Mouse (Mus musculus) kidney, embryonic 14.5 days (tissue): ENCODE results near the gene Duox1. TPM values are rescaled to one million over a fixed set of nuclear protein-coding genes. Genes with fewer than 3 reads are reported as not detected.
A peak's percentile ranks its signal among the peaks of the same experiment; 100 is the strongest.

Experiments used
- ATAC-seq: fragments of 200-750 bp; cut with Nextera tagmentation; 2 replicates; pipeline ENCODE4 v1.8.0; 2017; ENCODE audit warnings: moderate number of reproducible peaks, mild to moderate bottlenecking, moderate TSS enrichment, moderate library complexity; ENCODE audit not compliant: low FRiP score, low TSS enrichment
- H3K27ac ChIP-seq: fragments of 300-500 bp; sonication (generic); 2 replicates; pipeline ENCODE4 v1.5.1; 2014; ENCODE audit warnings: low read depth, mild to moderate bottlenecking, low read length, moderate library complexity, mixed read lengths
- H3K27me3 ChIP-seq: fragments of 300-500 bp; sonication (generic); 2 replicates; pipeline ENCODE4 v1.6.1; 2014; ENCODE audit warnings: mild to moderate bottlenecking, low read length; ENCODE audit not compliant: control insufficient read depth, insufficient read depth
- H3K36me3 ChIP-seq: fragments of 300-500 bp; sonication (generic); 2 replicates; pipeline ENCODE4 v1.6.1; 2014; ENCODE audit warnings: low read length, mixed read lengths; ENCODE audit not compliant: control insufficient read depth, insufficient read depth
- H3K4me1 ChIP-seq: fragments of 300-500 bp; sonication (generic); 2 replicates; pipeline ENCODE4 v1.6.1; 2014; ENCODE audit warnings: low read length, mixed read lengths; ENCODE audit not compliant: control insufficient read depth, insufficient read depth
- H3K4me2 ChIP-seq: fragments of 300-500 bp; sonication (generic); replicated peaks from 2 replicates; pipeline ENCODE4 v1.6.1; 2014; ENCODE audit warnings: low read depth, mild to moderate bottlenecking, low read length
- H3K4me3 ChIP-seq: fragments of 300-500 bp; sonication (generic); 2 replicates; pipeline ENCODE4 v1.5.1; 2014; ENCODE audit warnings: mild to moderate bottlenecking, low read length
- H3K9ac ChIP-seq: fragments of 300-500 bp; sonication (generic); 2 replicates; pipeline ENCODE4 v1.6.1; 2014; ENCODE audit warnings: low read depth, mild to moderate bottlenecking, low read length, moderate library complexity
- H3K9me3 ChIP-seq: fragments of 300-500 bp; sonication (generic); 2 replicates; pipeline ENCODE4 v1.6.1; 2016; ENCODE audit warnings: low read length; ENCODE audit not compliant: control insufficient read depth
- WGBS: fragments of 180-500 bp; shearing (Covaris S2); extraction: QIAGEN DNeasy Blood & Tissue Kit; methylation state at CpG from one replicate; pipeline ENCODE4 v1.1.7; 2014; 5-methylcytosine and 5-hydroxymethylcytosine counted together
- polyA plus RNA-seq: library from polyadenylated mRNA; unstranded; fragments of >200 nt; fragmentation: Nextera tagmentation; extraction: Ambion mirVana; gene quantifications from 2 replicates; pipeline ENCODE4 v1.2.1, GENCODE M21; 2014

Duox1 gene
- polyA plus RNA-seq, 1 experiment from 2014 or later: not detected

- under 1% methylated on average over 54 of the region's 63 CpGs for WGBS
- peak; percentile 92 for ATAC-seq
These were observed 33.2 kb downstream of the Duox1 start for GRCm38 (mm10) chr2:122348531-122349131.

GRCm38 (mm10) chr2:122349136-122349785 is 33.8 kb downstream of the Duox1 start:
- Histone ChIP-seq H3K9ac (peak overlapping the region; percentile 75), H3K27ac (peak overlapping the region; percentile 92), H3K4me2 (peak overlapping the region; percentile 76), H3K36me3 (peaks cover 15% of the 10 kb centered on the region; the same call in 1 of the 2 replicates), H3K4me1 (peaks cover 19% of the 10 kb centered on the region), H3K4me3 (peak overlapping the region; percentile 62), H3K27me3 (no peaks in the 10 kb centered on the region), H3K9me3 (no peaks in the 10 kb centered on the region)
- ATAC-seq: peak; percentile 53
- 10% methylated on average over 14 of the region's 14 CpGs for WGBS

More at GRCm38 (mm10) chr2:122348531-122349131, 33.2 kb downstream of the Duox1 start:
- H3K4me3 ChIP-seq: peak overlapping the region; percentile 62
- H3K4me1 ChIP-seq: peaks cover 19% of the 10 kb centered on the region
- H3K27ac ChIP-seq: peak overlapping the region; percentile 92
- H3K9ac ChIP-seq: peak overlapping the region; percentile 75
- H3K36me3 ChIP-seq: peaks cover 11% of the 10 kb centered on the region; the same call in 1 of the 2 replicates
- H3K4me2 ChIP-seq: peak overlapping the region; percentile 76
- no peaks in the 10 kb centered on the region for H3K9me3 ChIP-seq
- H3K27me3 ChIP-seq: no peaks in the 10 kb centered on the region

- WGBS: 75% methylated on average over 5 of the region's 5 CpGs
- no peak for ATAC-seq
- H3K4me2 ChIP-seq: no peak overlapping the region
- H3K9me3 ChIP-seq: no peaks in the 10 kb centered on the region
- H3K27ac ChIP-seq: no peak overlapping the region
- H3K36me3 ChIP-seq: peaks cover 15% of the 10 kb centered on the region; the same call in 1 of the 2 replicates
- peaks cover 19% of the 10 kb centered on the region for H3K4me1 ChIP-seq
- no peak overlapping the region for H3K4me3 ChIP-seq
- no peaks in the 10 kb centered on the region for H3K27me3 ChIP-seq
- H3K9ac ChIP-seq: no peak overlapping the region
These were observed 35.9 kb downstream of the Duox1 start for GRCm38 (mm10) chr2:122351156-122351930.

GRCm38 (mm10) chr2:122351931-122352329 is 36.5 kb downstream of the Duox1 start:
- peaks cover 20% of the 10 kb centered on the region; the same call in 1 of the 2 replicates for H3K36me3 ChIP-seq
- ATAC-seq: no peak
- WGBS: 59% methylated on average over 4 of the region's 4 CpGs
- no peak overlapping the region for H3K9ac ChIP-seq
- H3K4me2 ChIP-seq: no peak overlapping the region
- H3K4me1 ChIP-seq: peaks cover 19% of the 10 kb centered on the region
- no peak overlapping the region for H3K27ac ChIP-seq
- H3K27me3 ChIP-seq: no peaks in the 10 kb centered on the region
- no peaks in the 10 kb centered on the region for H3K9me3 ChIP-seq
- H3K4me3 ChIP-seq: no peak overlapping the region

- 53% methylated on average over 6 of the region's 6 CpGs for WGBS
- Histone ChIP-seq H3K4me3 (no peak overlapping the region), H3K9ac (no peak overlapping the region), H3K4me1 (peaks cover 17% of the 10 kb centered on the region), H3K27ac (no peak overlapping the region), H3K36me3 (peaks cover 25% of the 10 kb centered on the region; the same call in 1 of the 2 replicates), H3K4me2 (no peak overlapping the region), H3K27me3 (no peaks in the 10 kb centered on the region), H3K9me3 (no peaks in the 10 kb centered on the region)
- ATAC-seq: no peak
These were observed 37.5 kb downstream of the Duox1 start for GRCm38 (mm10) chr2:122352992-122353391.

- WGBS: 81% methylated on average over 8 of the region's 8 CpGs
- H3K36me3 ChIP-seq: peaks cover 25% of the 10 kb centered on the region; the same call in 1 of the 2 replicates
- no peak overlapping the region for H3K9ac ChIP-seq
- H3K9me3 ChIP-seq: no peaks in the 10 kb centered on the region
- no peak overlapping the region for H3K4me2 ChIP-seq
- peaks cover 17% of the 10 kb centered on the region for H3K4me1 ChIP-seq
- no peak overlapping the region for H3K4me3 ChIP-seq
- no peak for ATAC-seq
- no peak overlapping the region for H3K27ac ChIP-seq
- H3K27me3 ChIP-seq: no peaks in the 10 kb centered on the region
These were observed 38.3 kb downstream of the Duox1 start for GRCm38 (mm10) chr2:122353765-122354164.

GRCm38 (mm10) chr2:122354191-122354929 is 38.9 kb downstream of the Duox1 start:
- Histone ChIP-seq H3K9me3 (no peaks in the 10 kb centered on the region), H3K4me1 (peaks cover 12% of the 10 kb centered on the region), H3K4me3 (no peak overlapping the region), H3K4me2 (no peak overlapping the region), H3K36me3 (peaks cover 25% of the 10 kb centered on the region; the same call in 1 of the 2 replicates), H3K27me3 (no peaks in the 10 kb centered on the region), H3K9ac (no peak overlapping the region), H3K27ac (no peak overlapping the region)
- 71% methylated on average over 12 of the region's 12 CpGs for WGBS
- no peak for ATAC-seq

GRCm38 (mm10) chr2:122355389-122355788 is 39.9 kb downstream of the Duox1 start:
- peaks cover 25% of the 10 kb centered on the region; the same call in 1 of the 2 replicates for H3K36me3 ChIP-seq
- H3K27me3 ChIP-seq: no peaks in the 10 kb centered on the region
- no peak for ATAC-seq
- H3K4me1 ChIP-seq: peaks cover 7% of the 10 kb centered on the region; the same call in 1 of the 2 replicates
- H3K9ac ChIP-seq: no peak overlapping the region
- no peaks in the 10 kb centered on the region for H3K9me3 ChIP-seq
- H3K4me3 ChIP-seq: no peak overlapping the region
- 86% methylated on average over 5 of the region's 5 CpGs for WGBS
- no peak overlapping the region for H3K27ac ChIP-seq
- H3K4me2 ChIP-seq: no peak overlapping the region
